8 mouse cellular contexts compared by ENCODE assay signal in genomic region chr4:114907056-114907917, GRCm38 (mm10). TPM values are rescaled to one million over a fixed set of nuclear protein-coding genes. Genes with fewer than 3 reads are reported as not detected.
DNase-seq lines count a peak whose midpoint lies in the region; ATAC-seq and TF ChIP-seq lines count a peak whose summit lies in the region.

No protein-coding gene starts in this region.

- peak overlapping the region; percentile 96 for H3K4me2 ChIP-seq in lung, postnatal 0 days (replicated peaks; ENCODE audit: low read depth, low read length)
- H3K4me2 ChIP-seq in hindbrain, embryonic 13.5 days: peak overlapping the region; percentile 59
- peak overlapping the region; percentile 81 for H3K4me2 ChIP-seq in liver, postnatal 0 days (ENCODE audit: low read depth, low read length)

- TF ChIP-seq CTCF in lung, postnatal 0 days (IDR thresholded peaks at IDR 0.05): no peak
- TF ChIP-seq CTCF in liver, postnatal 0 days (IDR thresholded peaks at IDR 0.05; ENCODE audit: low read depth): no peak

- no peak overlapping the region for H3K27ac ChIP-seq in lung, postnatal 0 days (ENCODE audit: low read length)
- H3K27ac ChIP-seq in hindbrain, embryonic 13.5 days: no peak overlapping the region
- H3K27ac ChIP-seq in liver, postnatal 0 days (ENCODE audit: low read depth): no peak overlapping the region

- intact Hi-C loops in left cerebral cortex, postnatal 25 days (cut with DNase I): loop anchor here (5.0 kb wide), 1 partner anchor 1030 kb away; the partner anchor contains the start of gene Dmbx1

- H3K4me1 ChIP-seq in lung, postnatal 0 days (ENCODE audit: insufficient read depth, low read depth, low read length): peaks cover 11% of the 10 kb centered on the region
- peaks cover 23% of the 10 kb centered on the region for H3K4me1 ChIP-seq in hindbrain, embryonic 13.5 days (replicated peaks)
- H3K4me1 ChIP-seq in liver, postnatal 0 days (ENCODE audit: insufficient read depth): peaks cover 12% of the 10 kb centered on the region

- peak overlapping the region; percentile 56 for H3K4me3 ChIP-seq in lung, postnatal 0 days (ENCODE audit: low read depth, low read length)
- H3K4me3 ChIP-seq in hindbrain, embryonic 13.5 days: peak overlapping the region; percentile 41
- H3K4me3 ChIP-seq in liver, postnatal 0 days (ENCODE audit: low read depth, low read length): peak overlapping the region; percentile 55

- DNase-seq in lung, postnatal 0 days (ENCODE audit: low spot score): no peak
- no peak for DNase-seq in lung, adult 18-20 months
- peak; percentile 52 for DNase-seq in embryo, embryonic 10 days (ENCODE audit: low spot score)
- no peak for DNase-seq in liver, postnatal 0 days
- DNase-seq in urinary bladder, adult 18-20 months (ENCODE audit: low spot score in 2 of 2): no peak
- no peak for DNase-seq in retina, embryonic 14.5 days (ENCODE audit: low spot score)
- no peak for DNase-seq in left cerebral cortex, postnatal 25 days (ENCODE audit: low spot score in 2 of 2)

- WGBS in lung, postnatal 0 days: 4% methylated on average over 64 of the region's 74 CpGs
- WGBS in hindbrain, embryonic 13.5 days: 2% methylated on average over 71 of the region's 74 CpGs
- 4% methylated on average over 67 of the region's 74 CpGs for WGBS in liver, postnatal 0 days (ENCODE audit: insufficient replicate concordance)

- peaks cover 87% of the 10 kb centered on the region for H3K27me3 ChIP-seq in lung, postnatal 0 days (replicated peaks; ENCODE audit: insufficient read depth, low read length)
- peaks cover 99% of the 10 kb centered on the region for H3K27me3 ChIP-seq in hindbrain, embryonic 13.5 days
- H3K27me3 ChIP-seq in liver, postnatal 0 days (ENCODE audit: insufficient read depth, low read length): peaks cover 98% of the 10 kb centered on the region

- H3K9me3 ChIP-seq in lung, postnatal 0 days (ENCODE audit: low read length): no peaks in the 10 kb centered on the region
- H3K9me3 ChIP-seq in hindbrain, embryonic 13.5 days: no peaks in the 10 kb centered on the region
- H3K9me3 ChIP-seq in liver, postnatal 0 days (ENCODE audit: low read length): no peaks in the 10 kb centered on the region

- no peak overlapping the region for H3K9ac ChIP-seq in lung, postnatal 0 days (replicated peaks; ENCODE audit: low read depth)
- peak overlapping the region; percentile 19; the same call in 1 of the 2 replicates for H3K9ac ChIP-seq in hindbrain, embryonic 13.5 days
- no peak overlapping the region for H3K9ac ChIP-seq in liver, postnatal 0 days (replicated peaks)

- no peak for TF ChIP-seq EP300 in lung, postnatal 0 days (IDR thresholded peaks at IDR 0.05)
- TF ChIP-seq EP300 in liver, postnatal 0 days (IDR thresholded peaks at IDR 0.05; ENCODE audit: low read depth): no peak

- ATAC-seq in lung, postnatal 0 days: no peak
- ATAC-seq in hindbrain, embryonic 13.5 days (ENCODE audit: low FRiP score): 0 out of 2 replicates have a peak, but pooled peaks have one; percentile 0
- no peak for ATAC-seq in liver, postnatal 0 days

- H3K36me3 ChIP-seq in lung, postnatal 0 days (ENCODE audit: insufficient read depth, low read length): no peaks in the 10 kb centered on the region
- no peaks in the 10 kb centered on the region for H3K36me3 ChIP-seq in hindbrain, embryonic 13.5 days
- no peaks in the 10 kb centered on the region for H3K36me3 ChIP-seq in liver, postnatal 0 days (replicated peaks; ENCODE audit: insufficient read depth, low read length)

RNA-seq across cellular contexts. Expression of gene Foxd2, which starts 1.4 kb away (rescaled TPM):
- 0.10 TPM in 1 of 2 replicates, not detected in the other for polyA plus RNA-seq in lung, postnatal 0 days (2015; fragmentation: Nextera tagmentation; extraction: Ambion mirVana)
- 0.21 and 0.28 TPM in 2 replicates for polyA plus RNA-seq in hindbrain, embryonic 13.5 days (2015; fragmentation: Nextera tagmentation; extraction: Ambion mirVana)
- not detected in 2 replicates for polyA plus RNA-seq in liver, postnatal 0 days (2015; fragmentation: Nextera tagmentation; extraction: Ambion mirVana)
- total RNA-seq in left cerebral cortex, postnatal 25 days (2021): under 1 TPM; 0.48 to 0.57 TPM

RNA-seq across cellular contexts. Expression of gene Foxe3, which starts 18.5 kb away (rescaled TPM):
- not detected in 2 replicates for polyA plus RNA-seq in lung, postnatal 0 days (2015; fragmentation: Nextera tagmentation; extraction: Ambion mirVana)
- polyA plus RNA-seq in hindbrain, embryonic 13.5 days (2015; fragmentation: Nextera tagmentation; extraction: Ambion mirVana): not detected in 2 replicates
- not detected in 2 replicates for polyA plus RNA-seq in liver, postnatal 0 days (2015; fragmentation: Nextera tagmentation; extraction: Ambion mirVana)
- total RNA-seq in left cerebral cortex, postnatal 25 days (2021): not detected
